Mouse (Mus musculus) heart, adult 18-20 months (tissue): ENCODE measurements around the gene Pik3ip1. TPM values are rescaled to one million over a fixed set of nuclear protein-coding genes. Genes with fewer than 3 reads are reported as not detected.

ENCODE experiments used
- DNase-seq, 2 experiments: peaks; one replicate each; pipeline ENCODE4 v3.0.0; 2021 to 2022; ENCODE audit warnings: mixed read lengths in 1 of 2
- total RNA-seq, 2 experiments: library from RNA; stranded (reverse); gene quantifications; 2 replicates each; pipeline ENCODE4 v1.2.3; 2021

The Pik3ip1 gene
- total RNA-seq, 2 experiments from 2014 or later: 45.2 to 51.2 TPM

DNA sequence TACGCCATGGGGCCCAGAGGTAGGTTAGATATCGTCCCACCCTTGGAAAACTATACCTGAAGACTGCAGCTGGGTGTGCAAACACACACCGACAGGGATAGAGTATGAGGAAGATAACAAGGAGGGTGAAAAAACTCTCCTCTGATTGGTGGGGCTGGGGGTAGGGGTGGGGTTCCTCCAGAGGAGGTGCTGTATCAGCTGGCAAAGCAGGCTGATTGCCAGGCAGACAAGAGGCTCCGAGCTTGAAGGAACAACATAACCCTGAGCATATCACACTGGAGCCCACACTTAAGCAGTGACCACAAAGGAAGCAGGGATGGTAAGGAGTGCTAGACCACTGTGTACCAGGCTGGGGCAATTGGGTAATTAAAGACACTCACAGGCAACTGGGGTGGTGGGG, 49.2 kb downstream of the Pik3ip1 start:
- no peak for DNase-seq

DNA sequence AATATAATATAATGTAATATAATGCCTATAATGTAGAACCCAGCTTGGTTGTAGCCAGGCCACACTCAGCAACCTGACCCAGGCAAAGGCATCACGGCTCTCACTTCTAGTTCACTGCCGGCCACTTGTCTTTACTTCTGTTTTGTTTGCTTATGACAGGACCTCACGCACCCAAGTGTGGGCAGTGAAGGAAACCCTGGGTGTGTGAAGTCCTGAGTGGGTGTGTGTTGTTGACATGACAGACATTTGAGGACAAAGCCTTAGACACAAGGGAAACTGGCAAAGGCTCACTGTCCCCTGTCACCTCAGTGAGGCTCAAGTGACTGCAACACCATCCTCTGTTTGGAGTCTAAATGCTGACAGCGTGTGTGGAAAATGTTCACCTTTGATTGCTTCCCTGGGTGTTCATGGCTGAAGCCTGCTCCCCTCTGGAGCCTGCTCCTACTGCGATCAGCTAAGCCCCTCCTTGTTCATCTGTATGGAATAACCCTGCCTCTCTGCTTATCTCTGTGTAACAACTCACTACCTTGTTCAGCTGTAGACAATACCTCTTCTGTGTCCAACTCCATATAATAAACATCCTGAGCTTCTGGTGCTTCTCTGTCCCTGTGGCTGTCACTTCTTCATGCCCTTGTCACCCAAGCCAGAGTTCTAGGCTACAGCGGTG, 51.1 kb downstream of the Pik3ip1 start:
- no peak for DNase-seq

DNA sequence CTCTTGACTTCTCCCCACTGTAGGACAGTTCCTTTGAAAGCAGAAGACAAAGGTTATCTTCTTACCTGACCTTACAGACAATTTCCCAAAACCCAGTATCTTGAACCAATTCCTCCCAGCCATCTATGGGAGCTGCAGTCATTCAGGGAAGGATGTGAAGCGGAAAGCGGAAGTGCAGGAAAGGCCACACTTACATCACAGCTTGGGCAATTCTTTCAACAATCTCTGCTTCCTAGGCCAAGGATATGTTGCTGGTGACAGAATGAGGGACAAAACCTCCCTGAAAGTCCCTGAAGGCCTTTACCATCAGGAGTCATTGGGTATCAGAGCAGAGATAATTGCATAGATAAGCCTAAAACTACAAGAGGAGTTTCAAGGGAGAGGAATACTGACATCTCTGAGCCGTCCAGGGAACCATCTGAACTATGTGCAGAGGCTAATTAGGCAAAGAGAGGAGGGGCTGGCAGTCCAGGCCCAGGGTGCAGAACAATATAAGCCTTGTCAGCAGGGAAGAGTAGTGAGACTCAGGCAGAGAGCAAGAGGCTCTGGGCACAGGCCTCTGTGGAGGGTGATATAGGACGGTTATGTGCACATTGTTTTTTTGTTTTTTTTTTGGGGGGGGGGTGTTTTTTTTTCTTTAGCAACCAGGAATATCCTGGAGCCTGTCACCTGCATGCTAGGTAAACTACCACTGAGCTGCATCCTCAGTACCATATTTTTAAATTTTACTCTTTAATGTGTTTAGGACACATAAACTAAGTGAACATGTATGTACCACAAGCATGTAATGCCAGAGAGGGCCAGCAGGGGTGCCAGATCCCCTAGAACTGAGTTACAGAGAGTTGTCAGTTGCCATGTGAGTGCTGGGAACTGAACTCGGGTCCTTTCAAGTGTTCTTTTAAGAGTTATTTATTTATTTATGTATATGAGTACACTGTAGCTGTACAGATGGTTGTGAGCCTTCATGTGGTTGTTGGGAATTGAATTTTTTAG, 52.7 kb downstream of the Pik3ip1 start:
- DNase-seq: no peak

DNA sequence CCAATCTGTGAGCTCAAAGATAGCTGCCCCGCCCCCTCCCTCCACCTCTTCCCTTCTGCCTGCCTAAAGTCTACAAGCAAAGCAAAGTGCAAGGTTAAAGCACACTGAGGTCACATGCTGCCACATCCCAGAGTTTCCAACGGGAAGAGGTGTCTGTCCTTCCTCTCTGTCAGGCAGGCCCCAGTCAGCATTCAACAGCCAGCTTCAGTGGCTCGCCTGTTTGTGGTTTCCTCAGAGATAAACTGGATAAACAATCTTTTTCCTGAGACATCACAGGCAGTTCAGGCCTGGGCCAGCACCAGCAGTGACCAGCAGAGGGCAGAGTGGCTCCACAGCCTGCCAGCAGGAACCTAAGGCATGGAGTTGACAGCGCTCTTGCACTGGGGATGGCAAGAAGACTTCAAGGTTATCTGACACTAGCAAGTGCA, 56.8 kb downstream of the Pik3ip1 start:
- peak; percentile 85 to 91 for DNase-seq

DNA sequence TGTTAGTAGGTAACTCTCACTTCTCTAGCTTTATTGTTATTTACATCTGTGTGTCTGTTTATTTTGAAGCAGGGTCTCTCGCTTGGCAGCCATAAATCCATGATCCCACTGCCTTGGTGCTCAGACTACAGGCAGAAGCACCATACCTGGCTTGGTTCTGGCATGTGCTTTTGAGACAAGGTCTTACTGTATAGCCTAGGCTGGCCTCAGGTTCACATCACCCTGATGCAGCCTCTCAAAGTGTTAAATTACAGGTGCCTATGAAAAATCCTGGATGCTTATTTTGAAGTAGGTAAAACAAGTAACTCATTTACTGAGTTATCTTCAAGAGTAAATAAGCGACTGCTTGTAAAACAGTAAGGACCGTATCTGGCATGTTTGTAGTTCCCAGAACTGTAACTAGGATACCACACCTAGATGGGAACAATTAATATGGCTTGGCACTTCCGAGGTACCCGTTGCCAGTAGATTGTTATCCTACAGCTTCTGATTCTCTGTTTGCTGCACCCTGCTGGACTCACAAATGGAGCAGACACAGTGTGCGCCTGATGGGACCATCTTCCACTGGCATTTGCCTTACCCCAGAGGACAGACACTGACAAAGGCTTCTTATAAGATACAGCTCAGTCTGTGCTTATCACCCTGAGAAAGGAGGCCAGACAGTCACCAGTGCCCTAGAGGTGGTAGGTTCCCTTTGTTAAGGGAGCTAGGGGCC, 57.4 kb downstream of the Pik3ip1 start:
- no peak for DNase-seq

DNA sequence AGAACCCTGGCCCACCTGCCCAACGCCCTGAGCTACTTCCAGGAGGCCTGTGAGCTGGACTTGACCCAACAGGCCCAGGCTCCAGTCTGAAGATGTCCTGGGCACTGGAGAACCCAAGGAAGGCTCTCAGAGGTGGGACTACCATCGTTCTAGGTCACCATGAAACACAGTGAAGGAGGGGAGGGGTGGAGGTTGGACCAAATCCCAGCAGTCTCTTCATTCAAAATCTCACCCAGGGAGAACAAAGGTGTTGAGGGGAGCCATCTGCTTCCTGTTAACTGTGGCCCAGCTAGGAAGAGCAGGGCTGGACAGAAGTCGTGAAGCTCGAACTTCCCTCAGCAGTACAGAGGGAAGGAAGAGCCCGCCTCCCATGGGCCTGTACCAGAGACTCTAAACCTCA, 59.8 kb downstream of the Pik3ip1 start:
- no peak for DNase-seq

DNA sequence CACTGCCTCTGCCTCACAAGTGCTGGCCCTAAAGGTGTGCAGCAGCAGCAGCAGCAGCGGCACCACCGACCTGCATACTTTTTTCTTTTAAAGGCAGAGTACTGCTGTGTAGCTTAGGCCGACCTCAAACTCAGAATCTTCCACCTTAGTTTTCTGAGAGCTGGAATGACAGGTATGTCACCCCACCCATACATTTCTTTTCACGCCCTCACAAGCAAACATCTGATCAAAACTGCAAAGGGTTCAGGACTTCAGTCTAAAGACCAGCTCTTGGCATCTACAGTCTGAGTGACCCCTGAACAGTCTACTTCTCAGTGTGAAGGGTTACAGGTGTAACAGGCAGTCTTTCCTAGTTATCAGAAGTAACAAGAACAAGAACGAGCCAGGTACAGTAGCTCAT, 60.6 kb downstream of the Pik3ip1 start:
- DNase-seq: no peak

DNA sequence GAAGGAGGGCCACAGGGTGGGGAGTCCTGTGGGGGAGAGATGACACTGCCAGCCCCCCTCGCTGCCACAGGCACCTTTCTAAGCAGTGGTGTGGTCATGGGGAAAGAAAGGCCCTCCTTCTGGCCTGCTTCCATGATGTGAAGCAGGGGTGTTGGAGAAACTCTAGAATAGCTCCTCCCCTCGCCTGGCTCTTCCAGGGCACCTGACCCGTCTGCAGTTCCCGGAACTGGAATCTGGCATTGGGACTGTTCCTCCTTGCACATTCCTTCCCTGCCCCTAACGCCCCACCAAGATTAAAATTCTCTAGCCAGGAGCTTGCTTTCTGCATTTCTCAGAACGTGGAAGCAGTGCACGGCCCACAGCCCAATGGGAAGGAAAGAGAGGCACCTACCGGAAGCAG, 62.3 kb downstream of the Pik3ip1 start:
- peak in 1 of 2 experiments; percentile 33 for DNase-seq

Other genes with a start within 250 kb of the Pik3ip1 start
- 10 to 100 TPM; 17.3 to 20.5 TPM for gene Sfi1, start 136.9 kb upstream of the Pik3ip1 start, total RNA-seq
- 10 to 100 TPM; 40.5 to 42.1 TPM for gene Eif4enif1, start 128.0 kb upstream of the Pik3ip1 start, total RNA-seq
- 10 to 100 TPM; 60.1 to 70.5 TPM for gene Drg1, start 64.0 kb upstream of the Pik3ip1 start, total RNA-seq
- gene Patz1, start 41.5 kb upstream of the Pik3ip1 start, total RNA-seq: 10 to 100 TPM; 19.4 to 23.1 TPM
- 10 to 100 TPM; 15.1 to 17.0 TPM for gene Limk2, start 78.8 kb downstream of the Pik3ip1 start, total RNA-seq
- 10 to 100 TPM; 20.2 to 23.1 TPM for gene Rnf185, start 122.0 kb downstream of the Pik3ip1 start, total RNA-seq
- under 1 TPM; 0.10 to 0.13 TPM for gene Pla2g3, start 157.9 kb downstream of the Pik3ip1 start, total RNA-seq
- 10 to 100 TPM; 16.7 to 18.2 TPM for gene Inpp5j, start 174.4 kb downstream of the Pik3ip1 start, total RNA-seq
- 10 to 100 TPM; 39.8 to 40.3 TPM for gene Selenom, start 184.3 kb downstream of the Pik3ip1 start, total RNA-seq
- gene Smtn, start 210.2 kb downstream of the Pik3ip1 start, total RNA-seq: 100 to 1,000 TPM; 139 to 154 TPM